Mouse (Mus musculus): ENCODE data around the gene Ubxn4.
"Not testable (repeated sequence)": the region's sequence is repeated elsewhere in the genome, so short reads cannot be mapped to it uniquely, and the experiment has no call there.

DNA sequence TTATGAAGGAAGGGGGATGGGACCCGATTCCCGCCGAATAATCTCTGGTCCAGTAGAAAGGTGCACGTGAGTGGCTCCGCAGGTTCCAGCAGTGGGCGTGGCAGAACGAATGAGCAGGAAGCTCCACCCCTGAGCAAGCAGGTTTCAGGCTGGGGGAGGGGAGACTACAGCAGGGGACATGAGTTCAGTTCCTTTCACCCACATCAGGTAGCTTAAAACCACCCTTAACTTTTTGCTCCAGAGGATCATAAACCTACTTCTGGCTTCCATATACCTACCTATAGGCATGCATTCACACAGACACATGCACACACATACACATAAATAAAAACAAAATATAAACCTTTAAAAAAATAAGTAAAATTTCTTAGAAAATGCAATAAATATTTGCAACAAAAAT, 23.3 kb downstream of the Ubxn4 start:
- TF ChIP-seq CTCF, EP300 (IDR thresholded peaks at IDR 0.05; ENCODE audit: low read depth): not testable (repeated sequence)

Measured in heart, postnatal 0 days (tissue).